Mouse (Mus musculus): ENCODE results near the gene Fbxl16.

Gene Fbxl16

GRCm38 (mm10) chr17:25839455-25840235 is 30.8 kb downstream of the Fbxl16 start:
- in situ Hi-C loops (cut with MboI; ENCODE audit: low sequenced_read_pairs) = no loop called here

DNA sequence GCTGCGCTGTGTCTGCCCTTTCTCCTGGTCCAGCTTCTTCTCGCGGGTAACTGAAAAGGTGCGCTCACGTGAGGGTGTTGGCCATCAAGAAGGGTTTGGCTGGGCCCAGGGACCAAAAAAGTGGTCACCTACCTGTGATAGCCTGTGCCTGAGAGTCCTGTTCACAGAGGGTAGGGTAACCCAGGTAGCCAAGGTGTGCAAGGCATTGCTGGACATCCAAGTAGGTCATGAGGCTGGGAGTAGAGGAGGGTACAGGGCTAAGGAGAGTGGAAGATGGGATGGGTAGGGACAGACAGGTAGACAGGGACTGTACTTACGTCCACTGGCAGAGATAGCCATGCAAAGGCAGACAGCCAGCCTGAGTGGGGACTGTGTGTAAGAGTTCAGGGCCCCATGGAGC is 31.6 kb downstream of the Fbxl16 start:
- in situ Hi-C loops (cut with MboI; ENCODE audit: low sequenced_read_pairs) = no loop called here

DNA sequence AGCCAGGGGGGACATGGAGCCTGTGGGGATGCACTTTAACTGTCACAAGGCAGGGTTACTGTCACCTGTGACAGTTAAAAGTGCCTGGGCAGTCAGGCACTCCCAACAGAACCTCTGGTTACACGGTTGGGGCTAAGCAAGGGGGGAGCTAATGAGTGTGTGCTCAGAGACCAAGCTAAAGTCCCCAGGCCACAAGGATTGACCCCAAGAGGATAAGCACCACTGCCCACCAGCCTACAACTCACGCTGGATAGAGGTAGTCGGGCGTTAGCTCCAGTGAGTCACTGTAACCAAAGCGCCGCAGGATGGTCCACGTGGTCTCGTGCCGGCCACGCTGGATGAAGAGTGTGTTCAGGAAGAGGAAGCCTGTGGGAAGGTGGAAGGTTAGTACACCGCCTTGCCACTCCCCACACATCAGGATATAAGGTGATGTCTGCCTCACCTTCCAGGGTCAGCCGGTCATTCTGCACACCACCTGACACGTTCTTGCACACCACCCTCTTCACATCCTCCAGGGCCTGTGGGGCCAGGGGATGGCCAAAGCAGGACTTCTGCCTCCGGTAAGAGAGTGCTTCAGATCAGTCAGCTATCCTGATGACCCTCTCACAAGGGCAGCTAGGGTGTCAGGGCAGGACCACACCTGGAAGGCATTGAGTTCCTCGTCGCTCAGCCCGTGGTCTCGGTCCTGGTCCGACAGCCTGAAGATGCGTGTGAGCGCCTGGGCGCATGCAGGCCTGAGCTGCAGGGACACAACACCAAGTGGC is 32.4 kb downstream of the Fbxl16 start, which contains the start of gene Gm20683:
TSS of gene Gm20683 (minus strand) at position 647 of the 764 bp plus-strand sequence.
- in situ Hi-C loops (cut with MboI; ENCODE audit: low sequenced_read_pairs) = no loop called here

GRCm38 (mm10) chr17:25842509-25842908 is 33.6 kb downstream of the Fbxl16 start:
- in situ Hi-C loops (cut with MboI; ENCODE audit: low sequenced_read_pairs) = no loop called here

GRCm38 (mm10) chr17:25843122-25843521 is 34.2 kb downstream of the Fbxl16 start:
- in situ Hi-C loops (cut with MboI; ENCODE audit: low sequenced_read_pairs) = no loop called here

GRCm38 (mm10) chr17:25843636-25844395 is 34.9 kb downstream of the Fbxl16 start:
- in situ Hi-C loops (cut with MboI; ENCODE audit: low sequenced_read_pairs) = no loop called here

DNA sequence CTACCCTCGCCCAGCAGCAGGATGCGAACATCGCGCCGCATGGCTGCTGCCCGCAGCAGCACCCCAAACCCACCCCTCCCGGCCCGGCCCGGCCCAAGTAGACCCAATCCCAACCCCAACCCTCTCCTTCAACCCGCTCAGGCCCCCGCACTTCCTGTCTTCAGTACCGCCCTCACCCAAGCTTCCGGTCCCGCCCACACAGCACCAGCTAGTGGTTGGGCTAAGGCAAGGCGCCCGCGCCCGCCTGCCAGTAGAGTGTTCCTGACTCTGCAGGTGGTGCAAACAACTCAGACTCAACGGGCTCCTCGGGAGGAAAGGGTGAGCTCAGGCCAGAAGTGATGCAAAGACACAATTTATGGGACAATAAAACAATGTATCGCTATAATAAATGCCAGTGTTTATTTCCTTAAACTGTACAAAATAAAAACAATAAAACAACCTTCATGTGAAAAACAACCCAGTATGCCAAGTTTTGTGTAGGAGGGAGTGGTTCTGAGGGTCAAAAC is 35.6 kb downstream of the Fbxl16 start, which contains the start of gene Rhot2:
TSS of gene Rhot2 (minus strand) at position 456 of the 506 bp plus-strand sequence.
- in situ Hi-C loops (cut with MboI; ENCODE audit: low sequenced_read_pairs) = no loop called here

DNA sequence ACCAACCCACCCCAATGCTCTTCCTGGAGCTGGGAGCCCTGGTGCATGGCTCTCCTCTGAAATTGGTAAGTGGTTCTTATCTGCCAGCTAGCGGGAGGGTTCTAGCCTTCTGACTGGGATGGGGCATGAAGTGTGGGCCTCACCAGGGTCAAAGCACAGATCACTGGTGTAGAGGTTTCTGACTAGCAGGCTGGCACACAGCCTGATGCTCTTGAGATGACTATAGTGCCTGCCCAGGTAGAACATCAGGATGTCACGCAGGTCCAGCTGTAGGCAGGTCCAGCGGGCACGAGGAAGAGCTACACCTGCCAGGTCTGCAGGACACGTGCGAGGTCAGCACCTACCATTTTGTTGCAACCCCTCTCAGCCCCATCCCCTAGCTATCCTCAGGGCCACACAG is 51.3 kb downstream of the Fbxl16 start:
- in situ Hi-C loops (cut with MboI; ENCODE audit: low sequenced_read_pairs) = no loop called here

GRCm38 (mm10) chr17:25860832-25861703 is 52.2 kb downstream of the Fbxl16 start, which contains the start of gene Wdr90:
Gene Wdr90 (minus strand): TSS chr17:25861501.
- in situ Hi-C loops (cut with MboI; ENCODE audit: low sequenced_read_pairs) = no loop called here

GRCm38 (mm10) chr17:25861704-25862612 is 53.1 kb downstream of the Fbxl16 start:
- in situ Hi-C loops (cut with MboI; ENCODE audit: low sequenced_read_pairs) = no loop called here

GRCm38 (mm10) chr17:25863681-25864080 is 54.8 kb downstream of the Fbxl16 start:
- in situ Hi-C loops (cut with MboI; ENCODE audit: low sequenced_read_pairs) = no loop called here

DNA sequence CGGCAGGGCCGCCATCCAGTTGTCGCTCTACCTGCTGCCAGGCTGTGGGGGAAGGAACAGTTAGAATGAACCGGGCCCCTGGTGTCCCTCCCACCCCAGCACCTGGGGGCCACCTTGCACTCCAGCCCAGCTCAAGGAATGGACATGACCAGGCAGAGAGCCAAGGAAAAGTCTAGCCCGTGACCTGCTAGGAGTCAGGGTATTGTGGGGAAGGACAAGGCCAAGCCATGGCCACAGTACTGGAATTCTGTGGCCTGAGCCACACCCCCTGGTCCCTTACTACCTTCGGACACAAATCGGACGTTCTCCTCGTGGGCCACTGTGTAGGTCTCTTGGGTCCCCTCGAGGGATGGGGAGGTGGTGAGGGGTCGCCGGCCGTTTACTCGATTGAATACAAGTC is 55.4 kb downstream of the Fbxl16 start:
- in situ Hi-C loops (cut with MboI; ENCODE audit: low sequenced_read_pairs) = no loop called here

DNA sequence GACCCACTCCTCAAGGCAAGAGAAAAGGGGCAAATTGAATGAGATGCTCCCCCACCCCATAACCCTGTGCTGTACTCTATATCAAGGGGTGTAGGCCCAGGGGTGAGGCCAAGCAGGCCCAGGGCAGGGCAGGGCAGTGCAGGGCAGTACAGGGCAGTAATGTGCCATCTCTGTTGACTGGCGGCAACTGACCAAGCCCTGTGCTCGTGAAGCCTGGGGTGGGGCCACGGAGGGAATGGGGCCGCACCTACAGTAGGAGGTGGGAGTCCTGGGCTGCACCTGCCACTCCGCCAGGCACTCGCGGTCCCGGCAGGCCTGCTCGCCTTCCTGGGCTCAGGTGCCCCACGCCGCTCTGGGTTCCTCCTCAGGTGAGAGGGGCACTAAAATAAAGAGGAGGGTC is 56.4 kb downstream of the Fbxl16 start:
- in situ Hi-C loops (cut with MboI; ENCODE audit: low sequenced_read_pairs) = no loop called here

DNA sequence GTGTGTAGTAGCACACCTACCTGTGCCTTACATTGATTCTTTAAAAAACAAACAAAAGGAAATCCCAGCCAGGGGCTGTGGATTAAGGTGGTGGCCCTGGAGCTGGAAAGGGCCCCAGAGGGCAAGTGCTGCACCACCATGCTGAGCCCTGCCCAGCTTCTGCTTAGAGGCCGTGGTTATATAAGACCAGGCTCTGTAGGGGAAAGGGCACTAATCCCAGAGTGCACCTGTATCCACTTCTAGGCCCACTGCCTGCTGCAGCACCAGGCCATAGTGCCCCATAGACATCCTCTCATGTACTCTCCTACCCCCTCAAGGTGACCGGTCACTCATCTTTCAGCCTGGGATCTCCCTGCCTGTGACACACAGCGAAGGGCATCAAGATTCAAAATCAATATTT is 57.3 kb downstream of the Fbxl16 start:
- in situ Hi-C loops (cut with MboI; ENCODE audit: low sequenced_read_pairs) = no loop called here

DNA sequence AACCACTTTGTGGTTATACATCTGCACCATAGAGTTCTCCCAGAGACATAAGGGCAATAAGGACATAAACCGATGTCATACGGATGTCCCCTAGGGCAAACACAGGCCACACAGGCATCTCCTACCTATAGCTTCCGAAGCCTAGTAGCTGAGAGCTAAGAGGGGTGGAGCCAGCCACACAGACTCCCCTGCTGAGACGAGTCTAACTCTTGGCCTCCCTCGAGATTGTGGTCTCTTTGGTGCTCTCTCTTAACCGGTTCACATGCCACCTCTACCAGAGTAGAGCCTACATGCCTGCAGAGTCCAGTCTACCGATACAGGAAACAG is 58.6 kb downstream of the Fbxl16 start:
- in situ Hi-C loops (cut with MboI; ENCODE audit: low sequenced_read_pairs) = no loop called here

- in situ Hi-C loops (cut with MboI; ENCODE audit: low sequenced_read_pairs) = no loop called here
Observed at GRCm38 (mm10) chr17:25867836-25868600, 59.1 kb downstream of the Fbxl16 start.

- in situ Hi-C loops (cut with MboI; ENCODE audit: low sequenced_read_pairs) = no loop called here
Observed at GRCm38 (mm10) chr17:25868601-25869191, 59.8 kb downstream of the Fbxl16 start, which contains the start of gene Mcrip2. Gene Mcrip2 (minus strand): TSS chr17:25868764.

DNA sequence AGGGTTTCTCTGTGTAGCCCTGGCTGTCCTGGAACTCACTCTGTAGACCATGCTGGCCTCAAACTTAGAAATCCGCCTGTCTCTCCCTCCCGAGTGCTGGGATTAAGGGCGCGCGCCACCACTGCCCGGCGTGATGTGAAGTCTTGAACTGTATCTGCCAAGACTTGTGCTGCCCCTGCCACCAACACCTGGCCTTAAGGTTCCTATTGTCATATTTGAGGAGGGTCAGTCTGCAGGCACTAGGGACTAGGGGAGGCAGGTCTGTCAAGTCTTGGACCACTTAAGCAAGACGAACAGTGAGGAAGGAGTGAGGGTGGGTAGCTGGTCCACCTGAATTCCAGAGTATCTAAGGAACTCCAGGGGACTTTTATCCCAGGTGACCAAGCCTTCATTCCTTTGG is 60.6 kb downstream of the Fbxl16 start:
- in situ Hi-C loops (cut with MboI; ENCODE audit: low sequenced_read_pairs) = no loop called here

Data from CH12F3 (cell line).